Mouse (Mus musculus): ENCODE data around the gene Card19. TPM values are rescaled to one million over a fixed set of nuclear protein-coding genes. Genes with fewer than 3 reads are reported as not detected.

Gene Card19
- 22.0 and 28.9 TPM in 2 replicates for polyA plus RNA-seq (2012; rRNA removed)

DNA sequence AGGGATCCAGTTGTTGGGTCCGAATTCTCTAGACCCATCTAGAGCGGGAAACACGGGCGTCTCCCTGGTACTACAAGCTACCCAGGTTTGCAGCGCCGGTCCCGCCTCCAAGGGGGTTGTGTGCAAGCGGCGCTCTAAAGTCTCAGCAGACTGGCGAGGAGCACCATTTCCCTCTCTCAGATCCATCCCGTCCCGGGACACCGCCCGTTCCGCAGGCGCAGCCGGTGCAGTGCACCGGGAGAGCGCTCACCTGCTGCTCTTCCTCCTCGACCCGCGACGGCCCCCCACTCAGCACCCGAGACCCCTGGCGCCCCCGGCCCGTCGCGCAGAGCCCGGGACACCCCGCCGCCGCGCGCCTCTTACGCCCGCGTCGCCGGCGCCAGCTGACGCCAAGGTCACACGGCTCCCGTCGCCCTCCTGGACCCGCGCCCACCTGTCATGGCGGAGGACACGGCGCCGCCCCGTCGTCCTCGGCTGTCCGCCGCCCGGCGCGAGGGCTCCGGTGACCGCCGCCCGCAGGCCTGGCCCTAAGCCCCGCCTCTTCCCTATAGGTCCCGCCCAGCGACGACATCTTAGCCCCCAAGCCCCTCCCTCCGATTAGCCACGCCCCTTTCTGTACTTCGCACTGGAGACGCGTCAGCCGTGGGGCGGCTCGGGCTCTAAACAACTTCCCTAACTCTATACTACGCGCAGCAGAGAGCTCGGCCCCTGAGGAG, at the start of gene Card19:
TSS of gene Card19 (minus strand) at position 534 of the 716 bp plus-strand sequence.
- Histone ChIP-seq H3K27ac (ENCODE audit: control insufficient read depth, insufficient read depth, low read depth, low read length) (peak within 1 kb of the TSS; percentile 64), H3K27me3 (ENCODE audit: control insufficient read depth, insufficient read depth, low read length) (no peaks in the 10 kb centered on the region), H3K4me1 (ENCODE audit: control insufficient read depth, insufficient read depth, low read length) (peaks cover 16% of the 10 kb centered on the region), H3K4me3 (ENCODE audit: control insufficient read depth, low read depth, low read length) (peak within 1 kb of the TSS; percentile 94), H3K36me3 (ENCODE audit: control insufficient read depth, insufficient read depth, low read length) (no peaks in the 10 kb centered on the region)
- TF ChIP-seq POLR2A (IDR thresholded peaks at IDR 0.05; ENCODE audit: control insufficient read depth, low read depth, low read length): peak; percentile 68
- TF ChIP-seq CTCF (IDR thresholded peaks at IDR 0.05; ENCODE audit: control insufficient read depth, insufficient read depth, insufficient replicate concordance, low read depth, low read length): no peak

DNA sequence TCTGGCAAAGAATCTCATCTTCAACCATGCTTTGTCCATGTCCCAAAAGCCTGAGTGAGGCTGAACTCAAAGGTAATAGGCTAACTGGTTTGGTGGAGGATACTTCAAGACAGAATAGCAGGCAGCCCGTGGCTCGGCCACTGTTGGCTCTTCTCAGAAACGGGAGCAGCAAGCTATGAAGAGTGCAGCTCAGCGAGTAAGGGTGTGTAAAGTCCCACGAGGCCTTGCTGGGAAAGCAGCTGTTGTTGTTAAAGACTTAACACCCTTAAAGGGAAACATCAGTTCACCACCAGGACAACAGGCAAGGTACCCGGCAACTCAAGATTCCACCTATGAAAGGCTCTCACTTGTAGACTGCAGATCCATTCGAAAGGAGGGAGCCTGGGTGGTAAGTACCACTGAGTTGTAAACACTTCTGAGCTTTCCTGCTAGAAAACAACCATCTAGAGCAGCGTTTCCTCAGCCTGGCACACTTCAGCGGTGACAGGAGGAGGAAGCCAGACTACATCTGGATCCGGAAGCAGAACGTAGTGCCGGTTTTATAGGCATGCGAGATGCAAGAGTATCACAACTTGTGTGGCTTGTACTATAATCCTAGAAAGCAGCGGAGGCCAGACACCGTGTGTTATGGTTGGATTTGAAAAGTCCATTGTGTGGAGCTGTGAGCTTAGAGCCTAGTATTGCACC, 44.3 kb upstream of the Card19 start:
- TF ChIP-seq CTCF (IDR thresholded peaks at IDR 0.05; ENCODE audit: control insufficient read depth, insufficient read depth, insufficient replicate concordance, low read depth, low read length) (no peak), POLR2A (IDR thresholded peaks at IDR 0.05; ENCODE audit: control insufficient read depth, low read depth, low read length) (no peak)
- Histone ChIP-seq H3K4me3 (ENCODE audit: control insufficient read depth, low read depth, low read length) (no peak overlapping the region), H3K27ac (ENCODE audit: control insufficient read depth, insufficient read depth, low read depth, low read length) (no peak overlapping the region), H3K27me3 (ENCODE audit: control insufficient read depth, insufficient read depth, low read length) (no peaks in the 10 kb centered on the region), H3K4me1 (ENCODE audit: control insufficient read depth, insufficient read depth, low read length) (peaks cover 5% of the 10 kb centered on the region), H3K36me3 (ENCODE audit: control insufficient read depth, insufficient read depth, low read length) (no peaks in the 10 kb centered on the region)

DNA sequence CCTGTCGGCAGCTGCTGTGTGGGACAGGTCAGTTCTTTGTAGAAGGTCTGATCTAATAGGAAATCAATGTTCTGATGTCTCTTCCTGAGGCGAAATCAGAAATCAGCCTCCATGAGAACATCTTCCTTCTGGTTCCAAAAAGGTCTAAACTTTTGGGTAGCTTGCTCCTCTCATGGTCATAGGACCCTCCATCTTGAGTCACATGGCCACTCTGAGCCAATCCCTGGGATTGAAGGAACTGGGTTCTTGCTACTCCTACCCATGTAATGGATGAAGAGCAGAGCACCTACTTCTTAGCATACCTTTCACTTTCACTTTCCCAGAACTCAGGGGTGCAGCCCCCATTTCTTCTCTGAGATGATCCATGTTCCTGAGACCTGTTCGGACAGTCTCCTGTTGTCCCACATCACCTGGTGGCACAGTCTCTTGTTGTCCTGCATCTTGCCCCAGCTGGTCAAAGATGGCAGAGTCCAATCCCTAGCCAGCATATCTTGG, 42.0 kb upstream of the Card19 start:
- Histone ChIP-seq H3K27me3 (ENCODE audit: control insufficient read depth, insufficient read depth, low read length) (no peaks in the 10 kb centered on the region), H3K4me1 (ENCODE audit: control insufficient read depth, insufficient read depth, low read length) (peaks cover 5% of the 10 kb centered on the region), H3K27ac (ENCODE audit: control insufficient read depth, insufficient read depth, low read depth, low read length) (no peak overlapping the region), H3K4me3 (ENCODE audit: control insufficient read depth, low read depth, low read length) (no peak overlapping the region), H3K36me3 (ENCODE audit: control insufficient read depth, insufficient read depth, low read length) (no peaks in the 10 kb centered on the region)
- no peak for TF ChIP-seq POLR2A (IDR thresholded peaks at IDR 0.05; ENCODE audit: control insufficient read depth, low read depth, low read length)
- no peak for TF ChIP-seq CTCF (IDR thresholded peaks at IDR 0.05; ENCODE audit: control insufficient read depth, insufficient read depth, insufficient replicate concordance, low read depth, low read length)

DNA sequence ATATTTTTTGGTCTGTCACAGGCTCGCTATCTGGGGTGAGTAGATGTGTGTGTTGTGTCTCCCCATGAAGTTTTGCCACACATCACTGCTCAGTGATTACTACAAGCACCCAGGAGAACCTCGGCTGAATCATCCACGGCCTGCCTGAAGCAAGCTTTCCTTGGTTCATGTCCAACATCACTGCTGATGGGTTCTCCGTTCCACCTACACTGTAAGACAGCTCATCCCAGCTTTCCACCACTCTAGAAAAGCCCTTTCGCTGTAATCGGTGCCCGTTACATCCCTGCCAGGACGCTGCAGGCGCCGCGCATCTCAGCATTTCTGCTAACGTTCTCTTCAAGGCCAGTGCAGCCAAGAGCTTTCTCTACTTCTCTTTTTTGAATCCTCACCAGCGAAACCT, 36.9 kb upstream of the Card19 start:
- no peak overlapping the region for H3K27ac ChIP-seq (ENCODE audit: control insufficient read depth, insufficient read depth, low read depth, low read length)
- H3K4me3 ChIP-seq (ENCODE audit: control insufficient read depth, low read depth, low read length): no peak overlapping the region
- H3K36me3 ChIP-seq (ENCODE audit: control insufficient read depth, insufficient read depth, low read length): no peaks in the 10 kb centered on the region
- H3K27me3 ChIP-seq (ENCODE audit: control insufficient read depth, insufficient read depth, low read length): no peaks in the 10 kb centered on the region
- H3K4me1 ChIP-seq (ENCODE audit: control insufficient read depth, insufficient read depth, low read length): peaks cover 7% of the 10 kb centered on the region
- TF ChIP-seq CTCF (IDR thresholded peaks at IDR 0.05; ENCODE audit: control insufficient read depth, insufficient read depth, insufficient replicate concordance, low read depth, low read length): no peak
- no peak for TF ChIP-seq POLR2A (IDR thresholded peaks at IDR 0.05; ENCODE audit: control insufficient read depth, low read depth, low read length)

DNA sequence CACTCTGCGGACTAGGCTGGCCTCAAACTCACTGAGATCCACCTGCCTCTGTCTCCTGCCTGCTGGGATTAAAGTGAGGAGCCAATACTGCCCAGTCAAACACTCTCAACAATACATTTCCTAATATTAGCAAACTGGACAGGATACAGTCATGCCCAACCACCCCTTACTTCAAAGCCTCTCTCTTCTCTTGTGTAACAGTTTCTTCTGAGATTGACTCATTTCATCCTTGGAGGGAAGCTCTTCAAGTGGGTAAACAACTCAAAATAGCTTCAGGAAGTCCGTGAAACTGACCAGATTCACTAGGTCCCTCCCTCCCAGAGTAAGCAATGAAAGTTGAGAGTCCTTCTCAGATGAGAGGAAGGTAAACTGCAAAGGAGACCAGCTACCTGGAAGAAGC, 36.3 kb upstream of the Card19 start:
- no peak overlapping the region for H3K27ac ChIP-seq (ENCODE audit: control insufficient read depth, insufficient read depth, low read depth, low read length)
- peaks cover 14% of the 10 kb centered on the region for H3K4me1 ChIP-seq (ENCODE audit: control insufficient read depth, insufficient read depth, low read length)
- H3K36me3 ChIP-seq (ENCODE audit: control insufficient read depth, insufficient read depth, low read length): no peaks in the 10 kb centered on the region
- H3K4me3 ChIP-seq (ENCODE audit: control insufficient read depth, low read depth, low read length): no peak overlapping the region
- H3K27me3 ChIP-seq (ENCODE audit: control insufficient read depth, insufficient read depth, low read length): no peaks in the 10 kb centered on the region
- TF ChIP-seq POLR2A (IDR thresholded peaks at IDR 0.05; ENCODE audit: control insufficient read depth, low read depth, low read length): no peak
- no peak for TF ChIP-seq CTCF (IDR thresholded peaks at IDR 0.05; ENCODE audit: control insufficient read depth, insufficient read depth, insufficient replicate concordance, low read depth, low read length)

DNA sequence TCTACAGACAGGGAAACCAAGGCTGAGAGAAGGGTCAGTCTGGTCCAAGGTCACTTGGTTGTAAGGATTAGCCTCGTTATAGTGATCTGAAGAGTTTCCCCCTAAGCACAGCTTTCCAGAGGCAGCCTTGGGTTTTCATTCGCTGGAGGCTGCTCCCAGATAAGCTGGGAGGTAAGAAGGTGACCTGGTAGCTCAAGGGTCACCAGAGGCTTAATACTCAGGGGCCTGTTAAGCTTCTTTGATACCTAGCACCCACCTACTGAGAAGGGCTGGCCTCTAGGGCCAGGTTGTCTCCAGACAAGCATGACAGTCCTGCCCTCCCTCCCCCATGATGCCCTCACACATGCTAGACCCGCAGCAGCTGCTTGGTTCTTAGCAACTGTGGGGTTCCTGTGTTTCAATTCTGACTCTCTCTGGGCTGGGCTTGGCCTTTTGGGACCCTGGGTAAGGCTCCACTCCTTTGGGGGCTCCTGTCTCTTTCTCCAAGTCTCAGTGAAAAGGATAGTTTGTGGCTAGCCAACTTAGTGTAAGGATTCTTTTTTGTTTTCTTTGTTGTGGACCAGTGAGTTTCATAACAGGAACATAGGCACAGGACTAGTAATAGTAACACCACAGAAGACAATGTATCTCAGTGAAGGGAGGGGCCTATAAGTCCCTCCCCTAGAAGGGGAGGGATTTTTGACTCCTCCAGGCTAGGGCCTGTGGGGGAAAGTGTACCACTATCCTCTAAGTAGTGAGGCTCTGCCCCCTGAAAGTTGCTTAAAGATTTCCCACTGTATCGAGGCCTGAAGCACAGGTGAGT, 35.1 kb upstream of the Card19 start:
- TF ChIP-seq POLR2A (IDR thresholded peaks at IDR 0.05; ENCODE audit: control insufficient read depth, low read depth, low read length) (no peak), CTCF (IDR thresholded peaks at IDR 0.05; ENCODE audit: control insufficient read depth, insufficient read depth, insufficient replicate concordance, low read depth, low read length) (no peak)
- Histone ChIP-seq H3K4me1 (ENCODE audit: control insufficient read depth, insufficient read depth, low read length) (peaks cover 17% of the 10 kb centered on the region), H3K36me3 (ENCODE audit: control insufficient read depth, insufficient read depth, low read length) (no peaks in the 10 kb centered on the region), H3K4me3 (ENCODE audit: control insufficient read depth, low read depth, low read length) (no peak overlapping the region), H3K27ac (ENCODE audit: control insufficient read depth, insufficient read depth, low read depth, low read length) (no peak overlapping the region), H3K27me3 (ENCODE audit: control insufficient read depth, insufficient read depth, low read length) (no peaks in the 10 kb centered on the region)

DNA sequence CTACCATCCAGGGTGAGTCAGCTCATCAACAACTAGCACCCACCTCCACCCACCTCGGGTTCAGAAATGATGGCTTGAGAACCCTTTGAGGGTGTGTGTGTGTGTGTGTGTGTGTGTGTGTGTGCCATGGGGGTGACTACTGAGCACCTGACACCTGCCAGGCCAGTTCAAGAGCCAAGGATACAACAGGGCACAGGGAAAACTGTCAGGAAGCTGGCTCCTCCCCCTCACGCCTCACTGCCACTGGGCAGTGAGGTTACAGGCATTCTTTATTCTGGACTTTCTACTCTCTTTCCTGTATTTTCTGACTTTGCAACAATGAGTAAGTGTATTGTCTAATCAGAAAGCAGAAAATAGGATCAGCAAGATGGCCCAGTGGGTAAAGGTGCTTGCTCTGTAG, 33.8 kb upstream of the Card19 start:
- no peak overlapping the region for H3K4me3 ChIP-seq (ENCODE audit: control insufficient read depth, low read depth, low read length)
- H3K36me3 ChIP-seq (ENCODE audit: control insufficient read depth, insufficient read depth, low read length): no peaks in the 10 kb centered on the region
- H3K27ac ChIP-seq (ENCODE audit: control insufficient read depth, insufficient read depth, low read depth, low read length): no peak overlapping the region
- TF ChIP-seq POLR2A (IDR thresholded peaks at IDR 0.05; ENCODE audit: control insufficient read depth, low read depth, low read length) (no peak), CTCF (IDR thresholded peaks at IDR 0.05; ENCODE audit: control insufficient read depth, insufficient read depth, insufficient replicate concordance, low read depth, low read length) (no peak)
- H3K4me1 ChIP-seq (ENCODE audit: control insufficient read depth, insufficient read depth, low read length): peaks cover 17% of the 10 kb centered on the region
- no peaks in the 10 kb centered on the region for H3K27me3 ChIP-seq (ENCODE audit: control insufficient read depth, insufficient read depth, low read length)

All from testis, adult 2 months (tissue).